Mouse (Mus musculus) bone marrow macrophage, adult 2 months (primary cell): Measurements from ENCODE around the gene Slc16a11.

Experiments
- CTCF ChIP-seq: IDR thresholded peaks from 2 replicates; pipeline ENCODE4 v1.5.1; 2012; ENCODE audit warnings: low read depth, mild to moderate bottlenecking, low read length, moderate library complexity
- POLR2A ChIP-seq: IDR thresholded peaks from 2 replicates; pipeline ENCODE4 v1.6.1; 2012; ENCODE audit warnings: mild to moderate bottlenecking, low read depth, low read length, borderline replicate concordance

DNA sequence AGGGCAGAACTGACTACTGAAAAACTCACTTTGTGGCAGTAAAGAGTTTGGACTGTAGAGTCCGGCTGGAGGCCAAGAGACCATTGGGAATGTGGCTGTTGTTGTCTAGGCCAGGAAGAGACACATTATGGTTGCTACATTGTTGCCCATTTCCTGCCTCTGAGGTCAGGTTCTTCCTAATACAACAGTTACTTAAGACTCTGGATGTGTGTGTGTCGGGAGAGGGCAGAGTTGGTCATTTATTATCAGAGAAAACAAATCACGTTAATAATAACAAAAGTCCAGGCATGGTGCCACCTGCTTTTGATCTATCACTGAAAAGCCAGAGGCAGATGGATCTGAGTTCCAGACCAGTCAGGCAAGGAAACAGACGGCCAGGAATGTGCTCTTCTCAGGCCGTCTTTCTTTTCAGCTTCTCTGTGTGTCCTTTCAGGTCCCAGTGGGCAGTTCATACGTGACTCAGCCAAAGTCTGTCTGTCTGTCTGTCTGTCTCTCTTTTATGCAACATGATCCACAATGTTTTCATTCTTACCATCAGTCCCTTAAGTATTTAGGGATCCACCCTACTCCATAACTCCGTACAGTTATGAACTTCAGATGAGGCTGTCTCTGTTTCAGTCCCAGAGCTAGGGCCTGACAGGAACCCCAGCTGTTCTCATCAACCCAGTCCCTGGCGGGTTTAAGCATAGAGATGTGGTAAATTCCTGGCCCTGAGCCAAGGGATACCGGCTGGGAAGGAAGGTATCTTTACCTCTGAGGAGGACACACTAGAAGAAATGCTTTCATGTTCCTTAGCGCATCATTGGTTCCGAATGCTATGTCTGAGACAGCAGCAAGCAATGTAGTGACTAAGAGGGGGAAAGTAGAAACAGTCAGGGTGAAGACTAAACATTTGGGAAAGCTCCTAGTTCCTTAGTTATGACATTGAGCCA lies 18.9 kb upstream of the Slc16a11 start:
- TF ChIP-seq CTCF: no peak
- TF ChIP-seq POLR2A: no peak
